Mouse (Mus musculus) neural tube, embryonic 10.5 days (tissue): ENCODE measurements around the gene Galntl6.

Experiments
- DNase-seq: peaks from one replicate; pipeline ENCODE4 v3.0.0-alpha.2; 2017; ENCODE audit warnings: low spot score; ENCODE audit errors: extremely low spot score

Galntl6 gene

GRCm38 (mm10) chr8:58912196-58912839, at the start of gene Galntl6:
Gene Galntl6 (minus strand): TSS chr8:58912640.
- peak; percentile 61 for DNase-seq

GRCm38 (mm10) chr8:58957195-58957739, 44.8 kb upstream of the Galntl6 start:
- DNase-seq = no peak

- DNase-seq = no peak
Observed at GRCm38 (mm10) chr8:58943773-58944172, 31.3 kb upstream of the Galntl6 start.

DNA sequence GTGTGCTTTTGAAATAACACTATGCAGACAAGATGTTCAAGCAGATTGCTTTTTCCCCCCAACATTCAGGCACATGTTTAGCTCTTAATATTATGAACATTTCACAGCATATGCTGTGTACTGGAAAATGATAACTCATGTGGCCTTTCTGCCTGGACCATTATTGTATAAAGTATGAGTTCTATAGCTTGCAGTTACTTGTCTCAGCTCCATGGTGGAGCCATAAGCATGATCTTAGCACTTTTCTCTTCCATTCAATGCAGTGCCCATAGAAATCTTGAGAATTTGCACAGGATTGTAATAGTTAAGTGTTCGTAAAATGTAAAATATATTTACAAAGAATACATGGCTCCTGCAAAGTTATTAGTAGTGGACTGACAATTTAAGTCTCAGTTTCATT, 18.6 kb upstream of the Galntl6 start:
- no peak for DNase-seq

DNA sequence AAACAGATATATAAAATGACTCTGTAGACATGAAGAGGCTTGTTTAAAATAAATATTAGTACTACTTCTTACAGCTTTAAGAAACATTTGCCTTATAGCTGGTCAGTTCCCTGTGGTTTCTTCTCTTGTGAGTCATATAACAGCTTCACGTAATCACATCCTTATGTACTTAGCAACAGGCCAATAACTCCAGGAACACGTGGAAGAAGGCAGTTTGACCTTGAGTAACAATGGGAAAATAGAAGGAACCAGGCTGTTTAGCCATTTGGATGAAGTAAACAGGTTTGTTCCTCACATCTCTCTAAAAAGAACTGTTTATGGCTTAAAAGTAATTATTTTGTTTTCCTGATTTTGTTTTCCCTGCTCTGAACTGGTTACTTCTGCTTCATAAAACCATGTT, 2.7 kb upstream of the Galntl6 start:
- DNase-seq = no peak

DNA sequence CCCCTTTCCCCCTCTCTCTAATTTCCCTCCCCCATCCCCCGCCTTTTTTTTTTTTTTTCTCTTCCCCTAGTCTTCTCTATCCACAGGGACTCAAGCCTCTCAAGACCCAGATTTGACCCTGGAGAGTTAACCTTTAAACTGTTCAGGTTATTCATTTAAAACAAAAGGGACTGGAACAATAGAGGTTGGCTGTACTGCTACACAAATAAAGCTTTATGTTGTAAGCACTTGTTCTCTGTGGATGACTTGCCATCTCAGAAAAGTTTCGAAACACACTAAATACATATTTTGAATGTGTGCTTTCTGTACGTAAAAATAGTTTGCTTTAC, 1.2 kb upstream of the Galntl6 start:
- DNase-seq = no peak

GRCm38 (mm10) chr8:58912840-58913639, 600 bp upstream of the Galntl6 start:
- DNase-seq = no peak

GRCm38 (mm10) chr8:58911677-58912076, 763 bp downstream of the Galntl6 start, which contains the start of gene BC030500:
Gene BC030500 (plus strand): TSS chr8:58911755.
- no peak for DNase-seq

- no peak for DNase-seq
Observed at GRCm38 (mm10) chr8:58904465-58904864, 8.0 kb downstream of the Galntl6 start.

DNA sequence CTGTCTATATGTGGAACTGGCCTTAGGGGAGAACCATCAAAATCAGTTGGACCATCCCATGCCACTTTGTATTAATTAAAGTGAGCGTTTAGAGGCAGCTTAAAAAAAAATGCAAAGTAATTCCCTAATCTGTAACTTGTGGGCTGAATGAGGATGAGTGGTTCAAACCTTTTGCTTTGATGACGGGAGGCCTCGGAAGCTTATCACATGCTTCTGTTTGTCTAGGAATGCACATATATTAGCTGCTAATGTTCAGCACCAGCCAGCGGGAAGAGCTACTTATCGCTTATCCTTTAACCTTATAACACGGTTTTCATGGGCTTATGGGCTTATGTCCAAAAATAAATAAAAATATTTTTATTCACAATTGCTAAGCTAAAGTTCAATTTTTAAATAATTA, 16.5 kb downstream of the Galntl6 start:
- no peak for DNase-seq

- DNase-seq = no peak
Observed at GRCm38 (mm10) chr8:58890591-58890990, 21.8 kb downstream of the Galntl6 start.

DNA sequence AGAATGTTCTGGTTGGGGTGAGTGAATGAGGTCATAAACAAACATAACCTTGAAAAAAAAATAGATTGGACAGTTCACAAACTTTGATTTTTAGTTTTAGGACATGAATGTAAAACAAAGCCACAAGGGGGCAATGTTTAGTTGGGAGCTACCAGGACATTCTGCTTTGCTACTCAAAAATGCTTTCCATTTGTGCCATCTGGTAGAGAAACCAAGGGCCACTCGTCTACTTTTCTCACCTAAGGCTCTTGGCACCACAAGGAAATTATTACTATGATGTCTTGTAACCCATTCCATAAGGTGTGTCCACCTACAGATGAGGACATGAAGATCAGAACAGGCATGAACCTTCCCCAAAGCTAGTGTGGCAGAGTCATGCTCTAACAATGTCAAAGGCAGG, 26.0 kb downstream of the Galntl6 start:
- no peak for DNase-seq

- DNase-seq = no peak
Observed at GRCm38 (mm10) chr8:58824347-58824746, 88.1 kb downstream of the Galntl6 start.

GRCm38 (mm10) chr8:58805190-58805589, 107.2 kb downstream of the Galntl6 start:
- no peak for DNase-seq

DNA sequence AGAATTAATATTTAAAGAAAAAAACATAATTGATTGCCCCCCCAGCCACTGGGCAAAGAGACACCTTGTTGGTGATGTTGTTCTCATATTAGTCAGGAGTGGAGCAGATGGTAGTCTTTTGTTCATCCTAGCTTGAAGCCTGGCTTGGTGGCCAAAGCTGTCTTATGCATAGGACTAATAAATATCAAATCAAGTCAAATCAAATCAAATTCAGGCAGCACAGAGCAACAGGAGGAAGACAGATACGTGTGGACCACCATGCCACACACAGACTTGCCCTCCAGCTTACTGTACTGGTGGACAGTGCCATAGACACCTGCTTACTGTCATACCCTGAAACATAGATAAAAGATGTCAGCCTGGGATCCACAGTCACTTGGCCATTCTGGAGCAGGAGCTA, 110.6 kb downstream of the Galntl6 start:
- DNase-seq = no peak

DNA sequence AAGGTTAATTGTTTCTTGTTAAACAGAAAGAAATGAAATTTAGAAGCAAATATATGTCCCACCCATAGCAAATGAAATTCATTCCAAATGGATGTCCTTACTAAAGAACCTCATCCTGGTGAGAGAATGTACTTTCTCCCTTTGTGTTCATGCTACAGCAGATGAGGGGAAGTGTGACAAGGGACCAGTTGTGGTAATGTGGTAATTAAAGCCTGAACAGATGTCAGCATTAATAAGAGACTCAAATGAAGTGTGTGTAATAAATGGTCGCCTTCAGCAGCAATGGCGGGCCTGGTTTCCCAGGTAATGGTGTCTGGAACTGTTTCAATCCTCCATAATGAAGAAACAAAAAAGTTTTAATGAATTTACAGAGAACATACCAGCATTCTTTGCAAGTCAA, 158.7 kb downstream of the Galntl6 start:
- no peak for DNase-seq

GRCm38 (mm10) chr8:58737963-58738362, 174.5 kb downstream of the Galntl6 start:
- no peak for DNase-seq

- no peak for DNase-seq
Observed at GRCm38 (mm10) chr8:58691761-58692160, 220.7 kb downstream of the Galntl6 start.

GRCm38 (mm10) chr8:58677847-58678450, 234.5 kb downstream of the Galntl6 start:
- no peak for DNase-seq

GRCm38 (mm10) chr8:58669075-58669474, 243.4 kb downstream of the Galntl6 start:
- DNase-seq = no peak

- DNase-seq = no peak
Observed at GRCm38 (mm10) chr8:58660019-58660418, 252.4 kb downstream of the Galntl6 start.

- no peak for DNase-seq
Observed at GRCm38 (mm10) chr8:58655631-58656030, 256.8 kb downstream of the Galntl6 start.
